Mouse (Mus musculus) right cerebral cortex, adult 18-20 months (tissue): Measurements from ENCODE around the gene Nacc1.

Experiments
- DNase-seq: peaks from one replicate; pipeline ENCODE4 v3.0.0; 2022; ENCODE audit warnings: mixed read lengths

Nacc1 gene

GRCm38 (mm10) chr8:84661458-84661871, 26.2 kb downstream of the Nacc1 start:
- DNase-seq = peak; percentile 71

- no peak for DNase-seq
Observed at GRCm38 (mm10) chr8:84660819-84661457, 26.7 kb downstream of the Nacc1 start.

- DNase-seq = no peak
Observed at GRCm38 (mm10) chr8:84659936-84660818, 27.5 kb downstream of the Nacc1 start.

GRCm38 (mm10) chr8:84658951-84659350, 28.7 kb downstream of the Nacc1 start:
- DNase-seq = no peak

GRCm38 (mm10) chr8:84657680-84658079, 30.0 kb downstream of the Nacc1 start:
- no peak for DNase-seq

GRCm38 (mm10) chr8:84657203-84657602, 30.5 kb downstream of the Nacc1 start:
- no peak for DNase-seq

GRCm38 (mm10) chr8:84656641-84657126, 31.0 kb downstream of the Nacc1 start:
- no peak for DNase-seq

GRCm38 (mm10) chr8:84656191-84656525, 31.5 kb downstream of the Nacc1 start:
- DNase-seq = no peak

- no peak for DNase-seq
Observed at GRCm38 (mm10) chr8:84655336-84656190, 32.1 kb downstream of the Nacc1 start.

- DNase-seq = no peak
Observed at GRCm38 (mm10) chr8:84654597-84654996, 33.1 kb downstream of the Nacc1 start.

GRCm38 (mm10) chr8:84653092-84653631, 34.5 kb downstream of the Nacc1 start:
- no peak for DNase-seq

GRCm38 (mm10) chr8:84650213-84650612, 37.4 kb downstream of the Nacc1 start:
- no peak for DNase-seq

- DNase-seq = no peak
Observed at GRCm38 (mm10) chr8:84647461-84647901, 40.2 kb downstream of the Nacc1 start.

GRCm38 (mm10) chr8:84646800-84647199, 40.9 kb downstream of the Nacc1 start:
- DNase-seq = no peak

- DNase-seq = no peak
Observed at GRCm38 (mm10) chr8:84643019-84643418, 44.6 kb downstream of the Nacc1 start.

- DNase-seq = no peak
Observed at GRCm38 (mm10) chr8:84641578-84642361, 45.9 kb downstream of the Nacc1 start.

- no peak for DNase-seq
Observed at GRCm38 (mm10) chr8:84640617-84641294, 46.9 kb downstream of the Nacc1 start.

GRCm38 (mm10) chr8:84640010-84640588, 47.6 kb downstream of the Nacc1 start:
- DNase-seq = no peak

- peak; percentile 95 for DNase-seq
Observed at GRCm38 (mm10) chr8:84639162-84640009, 48.3 kb downstream of the Nacc1 start.
